Mouse (Mus musculus) adrenal gland, postnatal 4 days (tissue): ENCODE data around the gene Msrb3. TPM values are rescaled to one million over a fixed set of nuclear protein-coding genes. Genes with fewer than 3 reads are reported as not detected.

Experiments
- DNase-seq, 2 experiments: peaks; one replicate each; pipeline ENCODE4 v3.0.0; 2021 to 2022; ENCODE audit warnings: low spot score in 2 of 2, mixed read lengths in 2 of 2
- total RNA-seq, 2 experiments: library from RNA; stranded (reverse); gene quantifications; 2 replicates each; pipeline ENCODE4 v1.2.3; 2021

The Msrb3 gene
- total RNA-seq, 2 experiments from 2014 or later, result 50.9 to 55.5 TPM

- DNase-seq, result no peak
Observed at GRCm38 (mm10) chr10:120864446-120864845, 34.5 kb downstream of the Msrb3 start.

GRCm38 (mm10) chr10:120861674-120862073, 37.2 kb downstream of the Msrb3 start:
- DNase-seq, result no peak

- no peak for DNase-seq
Observed at GRCm38 (mm10) chr10:120861194-120861593, 37.7 kb downstream of the Msrb3 start.

DNA sequence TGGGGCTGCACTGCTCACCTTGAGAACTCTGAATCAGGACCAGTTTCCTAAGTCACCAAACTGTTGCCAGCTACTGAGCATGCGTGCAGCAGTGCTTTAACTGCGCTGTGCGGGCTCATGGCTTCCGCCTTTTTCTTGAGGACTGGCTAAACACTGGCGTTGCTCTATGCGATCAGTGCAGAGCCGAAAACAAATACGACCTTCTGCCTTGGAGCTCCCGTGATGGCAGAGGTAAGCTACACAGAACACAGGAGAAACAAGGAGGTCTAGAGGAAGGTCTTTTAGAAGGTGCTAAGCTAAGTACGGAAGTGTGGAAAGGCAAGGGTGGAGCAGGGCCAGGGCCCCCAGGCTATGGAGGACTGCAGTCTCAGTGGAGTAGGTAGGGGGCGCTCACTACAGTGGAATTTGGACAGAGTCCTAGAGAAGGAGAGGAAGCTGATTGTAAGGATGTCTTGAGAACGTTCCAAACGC, 41.3 kb downstream of the Msrb3 start:
- no peak for DNase-seq

DNA sequence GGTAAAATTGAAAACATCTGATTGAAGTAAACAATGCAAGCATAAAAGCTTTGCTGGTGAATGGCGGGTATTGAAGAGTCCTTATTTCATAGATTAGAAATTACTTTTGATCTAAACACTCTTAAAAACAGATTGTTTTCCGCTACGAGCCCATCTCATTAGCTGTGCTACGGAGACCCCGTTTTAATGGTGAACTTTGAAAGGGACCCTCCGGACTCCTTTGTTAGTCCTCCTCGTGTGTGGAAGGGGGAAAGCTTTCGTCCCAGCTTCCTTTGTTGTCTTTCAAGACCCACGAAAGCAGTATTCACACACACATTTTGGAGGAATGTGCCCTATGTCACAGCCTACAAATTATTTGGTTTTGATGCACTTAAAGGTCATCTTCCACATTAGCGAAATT, 44.6 kb downstream of the Msrb3 start:
- no peak for DNase-seq

GRCm38 (mm10) chr10:120853816-120854215, 45.1 kb downstream of the Msrb3 start:
- DNase-seq, result no peak

DNA sequence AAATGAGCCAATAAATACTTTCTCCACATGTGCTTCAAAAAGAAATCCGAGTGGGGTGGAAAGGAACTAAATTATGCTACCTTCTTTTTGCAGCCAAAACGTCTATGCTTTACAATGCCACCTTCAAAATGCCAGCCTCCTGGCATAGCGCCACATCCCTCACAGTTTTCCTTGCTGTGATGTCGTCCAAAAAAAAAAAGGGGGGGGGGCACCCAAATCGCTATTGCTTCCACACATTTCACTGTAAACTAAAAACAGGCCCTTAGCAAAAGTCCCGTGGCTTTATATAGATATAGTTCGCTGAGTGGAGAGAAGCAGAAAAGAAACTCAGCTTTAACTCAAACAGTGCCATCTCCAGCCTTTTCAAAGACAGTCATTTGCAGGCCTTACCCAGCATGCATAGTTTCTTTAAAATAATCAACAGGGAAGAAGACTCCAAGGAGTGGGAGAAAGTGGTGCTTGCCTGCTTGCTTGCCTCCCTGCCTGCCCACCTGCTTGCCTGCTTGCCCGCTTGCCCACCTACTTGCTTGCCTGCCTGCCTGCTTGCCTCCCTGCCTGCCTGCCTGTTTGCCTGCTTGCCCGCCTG, 47.6 kb downstream of the Msrb3 start:
- no peak for DNase-seq

GRCm38 (mm10) chr10:120850391-120851195, 48.3 kb downstream of the Msrb3 start:
- DNase-seq, result no peak

- DNase-seq, result no peak
Observed at GRCm38 (mm10) chr10:120848677-120849076, 50.2 kb downstream of the Msrb3 start.

DNA sequence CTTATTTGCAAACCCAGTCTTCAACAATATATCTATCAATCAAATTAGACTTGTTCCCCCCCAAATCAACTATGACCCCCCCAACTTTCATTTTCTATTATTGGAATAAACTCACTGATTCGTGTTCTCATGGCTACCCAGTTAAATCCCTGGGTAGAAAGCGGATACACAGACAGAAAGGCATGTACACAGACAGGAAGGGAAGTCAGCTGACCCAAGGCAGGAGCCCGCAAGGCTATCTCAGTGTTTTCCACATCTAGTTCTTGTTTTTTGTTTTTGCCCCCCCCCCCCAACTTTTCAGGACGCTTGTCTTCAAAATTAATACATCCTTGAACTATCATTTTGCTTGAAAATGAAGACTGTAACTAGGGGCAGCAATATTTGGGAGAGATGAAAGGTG, 51.1 kb downstream of the Msrb3 start:
- no peak for DNase-seq

DNA sequence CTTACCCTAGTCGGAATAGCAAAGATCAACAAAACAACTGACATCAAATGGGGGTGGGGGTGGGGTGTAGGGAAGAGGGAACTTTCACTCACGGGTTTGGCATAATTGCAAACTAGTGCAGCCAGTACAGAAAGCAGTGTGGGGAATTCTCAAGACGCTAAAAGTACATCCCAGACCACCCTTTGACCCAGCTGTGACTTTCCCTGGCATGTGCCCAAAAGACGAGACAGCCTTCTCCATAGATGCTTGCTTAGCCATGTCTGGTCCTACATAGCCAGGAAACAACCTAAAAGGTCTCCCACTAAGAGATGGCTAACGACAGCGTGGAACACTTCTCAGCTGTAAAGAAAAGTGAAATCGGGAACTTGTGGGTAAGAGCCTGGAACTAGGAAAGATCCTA, 58.9 kb downstream of the Msrb3 start:
- DNase-seq, result no peak

- no peak for DNase-seq
Observed at GRCm38 (mm10) chr10:120834531-120834930, 64.4 kb downstream of the Msrb3 start.

GRCm38 (mm10) chr10:120833836-120834235, 65.1 kb downstream of the Msrb3 start:
- DNase-seq, result no peak

DNA sequence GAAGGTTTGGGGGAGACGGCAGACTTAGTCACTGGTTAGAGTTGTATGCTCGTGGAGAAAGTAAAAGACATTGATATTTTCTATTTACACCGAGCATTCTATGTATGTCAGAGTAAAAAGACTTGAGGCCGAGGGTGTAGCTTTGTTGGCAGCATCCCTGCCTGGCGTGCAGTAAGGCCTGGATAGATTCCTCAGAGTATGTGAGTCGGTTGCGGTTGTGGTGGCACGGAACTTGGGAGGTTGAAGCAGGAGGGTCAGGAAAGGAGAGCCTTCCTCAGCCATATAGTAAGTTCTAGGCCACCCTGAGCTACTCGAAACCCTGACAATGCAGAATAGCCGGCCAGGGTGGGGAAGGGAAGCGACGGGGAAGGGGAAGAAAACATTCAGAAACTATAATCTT, 71.1 kb downstream of the Msrb3 start:
- no peak for DNase-seq

GRCm38 (mm10) chr10:120826795-120827669, 71.9 kb downstream of the Msrb3 start:
- no peak for DNase-seq

DNA sequence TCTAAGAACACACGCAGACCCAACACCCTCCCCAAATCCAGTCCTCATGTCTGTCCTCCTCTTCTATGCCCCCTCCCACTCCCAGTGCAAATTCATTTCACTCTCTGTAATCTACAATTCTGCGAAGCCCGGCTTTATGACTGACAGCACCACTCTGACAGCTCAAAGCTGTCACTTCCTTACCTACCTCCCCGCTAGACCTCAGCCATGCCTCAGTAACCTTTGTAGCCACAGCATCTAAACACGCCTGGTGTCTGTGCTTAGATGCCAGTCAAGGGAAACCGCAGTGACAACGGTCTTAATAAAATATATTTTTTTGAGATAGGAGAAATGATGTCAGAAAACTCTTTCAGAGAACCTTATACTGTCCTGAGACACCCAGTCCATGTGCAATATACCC, 72.5 kb downstream of the Msrb3 start:
- DNase-seq, result no peak

DNA sequence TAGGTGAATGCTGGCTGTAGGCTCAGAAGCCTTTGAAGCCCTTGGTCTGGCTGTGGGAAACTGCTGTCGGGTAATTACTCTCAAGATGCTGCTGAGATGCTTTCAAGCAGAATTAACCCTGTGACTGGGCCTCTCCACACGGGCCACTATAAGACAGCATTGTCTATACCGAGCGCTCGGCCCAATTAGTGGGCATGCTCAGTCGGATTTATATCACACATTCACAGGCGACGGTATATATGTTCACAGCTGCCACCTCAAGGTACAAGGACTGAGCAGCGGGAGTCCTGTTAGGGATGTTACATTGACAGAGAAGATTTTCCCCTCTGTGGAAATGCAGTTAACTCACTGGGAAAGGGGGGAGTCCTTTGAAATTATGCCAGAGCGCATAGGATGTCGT, 73.3 kb downstream of the Msrb3 start:
- DNase-seq, result no peak

DNA sequence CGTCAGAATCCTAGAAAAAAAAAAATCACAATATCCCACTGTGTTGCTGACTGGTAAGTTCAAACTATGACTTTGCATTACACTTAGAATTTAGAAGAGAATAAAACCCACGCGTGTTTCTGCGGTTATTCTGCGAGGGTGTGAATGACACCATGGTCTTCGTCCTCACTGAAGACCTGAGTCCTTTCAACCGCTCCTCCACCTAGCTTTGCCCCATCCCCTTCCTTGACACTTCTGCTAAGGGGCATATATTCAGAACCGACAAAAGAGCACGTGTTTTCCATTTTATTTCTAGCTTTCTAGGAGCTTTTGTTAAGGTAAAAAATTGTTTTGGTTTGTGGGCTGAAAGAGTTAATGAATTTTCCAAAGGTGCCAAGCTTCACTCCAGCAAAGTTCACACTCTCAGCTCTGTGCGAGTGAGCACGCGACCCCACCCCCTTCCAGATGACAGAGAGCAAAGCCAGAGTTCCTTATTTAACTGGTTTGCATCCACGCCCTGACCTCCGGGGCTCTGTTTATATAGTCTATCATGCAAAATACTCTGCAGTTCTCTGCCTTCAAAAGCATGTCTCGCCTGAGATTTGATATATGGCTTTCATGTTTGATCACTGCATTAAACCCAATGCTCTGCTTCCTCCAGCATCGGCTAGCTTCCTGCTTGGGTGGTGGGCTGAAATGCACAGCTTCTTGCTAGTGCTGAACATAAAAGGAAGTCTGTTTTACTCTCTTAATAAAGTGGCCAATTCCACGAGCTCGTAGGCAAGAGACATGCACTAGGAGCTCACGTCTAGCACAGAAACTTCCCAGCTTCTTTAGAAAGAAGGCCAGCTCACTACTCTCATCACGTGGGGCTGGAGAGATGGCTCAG, 77.2 kb downstream of the Msrb3 start:
- DNase-seq, result no peak

DNA sequence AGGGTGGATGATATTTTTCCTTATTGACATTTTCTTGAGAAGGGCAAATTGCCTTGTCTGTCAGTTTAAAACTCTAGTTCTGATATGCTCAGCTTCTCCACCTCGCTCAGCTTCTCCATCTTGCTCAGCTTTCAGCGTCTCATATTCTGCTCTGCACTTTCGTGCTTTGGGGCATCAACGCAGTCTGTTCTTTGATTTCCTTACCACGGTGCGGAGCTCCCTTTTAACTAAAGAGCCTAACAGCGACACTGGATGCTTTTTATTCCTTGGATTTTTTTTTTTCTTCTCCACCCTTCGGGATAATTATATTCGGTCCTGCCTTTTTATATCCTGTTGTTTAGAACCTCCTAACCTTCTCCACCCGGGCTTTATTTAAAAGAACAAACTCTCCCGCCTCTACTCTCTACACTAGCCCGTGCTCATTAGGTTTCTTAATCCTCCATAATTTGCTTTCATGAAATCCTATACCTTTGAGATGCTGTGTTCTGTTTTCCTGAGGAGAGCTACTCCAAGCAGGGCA, 78.1 kb downstream of the Msrb3 start:
- no peak for DNase-seq

DNA sequence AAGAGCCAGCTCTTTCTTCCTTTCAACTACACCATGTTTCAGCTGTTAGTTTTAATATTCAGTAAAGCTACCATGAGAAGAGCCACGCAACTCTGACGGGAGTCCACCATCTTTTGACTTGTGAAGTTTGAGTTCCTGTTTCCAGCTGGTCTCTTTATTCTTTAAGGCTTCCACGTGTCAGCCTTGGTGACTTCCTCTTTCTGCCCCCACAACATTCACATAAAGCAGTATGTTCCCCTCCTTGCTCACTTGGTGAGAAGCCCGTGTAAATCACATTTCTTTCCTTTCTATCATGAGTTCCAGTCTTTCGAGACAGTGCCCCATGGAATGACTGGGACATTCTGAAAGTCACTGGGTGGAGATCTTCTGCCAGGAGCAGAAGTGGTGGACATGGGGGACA, 83.6 kb downstream of the Msrb3 start:
- DNase-seq, result no peak
